Mouse (Mus musculus) cerebellum, adult 8-10 months (tissue): ENCODE measurements around the gene Olfr605.
"Not testable (repeated sequence)": the region's sequence is repeated elsewhere in the genome, so short reads cannot be mapped to it uniquely, and the experiment has no call there.

Experiments
- DNase-seq: peaks from one replicate; pipeline ENCODE4 v3.0.0; 2022

The Olfr605 gene

GRCm38 (mm10) chr7:103445339-103445738 lies at the start of gene Olfr605:
Olfr605 (minus strand) TSS chr7:103445439.
- DNase-seq: no peak

GRCm38 (mm10) chr7:103477106-103477505 lies 31.9 kb upstream of the Olfr605 start:
- not testable (repeated sequence) for DNase-seq

DNA sequence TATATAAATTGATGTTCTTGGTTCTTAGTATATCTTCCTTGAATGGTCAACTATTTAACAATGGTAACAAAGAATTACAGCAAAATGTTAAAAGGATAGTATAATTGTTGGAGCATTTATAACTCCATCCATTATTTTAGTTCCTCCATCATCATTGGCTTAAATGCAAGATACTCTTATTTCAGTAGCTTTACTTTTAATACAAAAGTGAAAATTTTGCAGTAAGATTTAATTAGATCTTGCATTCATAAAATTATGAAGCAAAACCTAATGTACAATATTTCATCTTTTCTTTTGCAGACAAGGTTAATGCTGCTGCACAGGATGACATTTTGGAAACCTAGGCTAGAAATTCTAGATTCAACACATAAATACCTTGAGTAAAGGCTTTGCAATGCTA lies 24.3 kb upstream of the Olfr605 start, which contains the start of gene Olfr608:
Gene Olfr608 (plus strand): TSS at position 301 of the 400 bp plus-strand sequence.
- DNase-seq: no peak

GRCm38 (mm10) chr7:103460590-103460989 lies 15.4 kb upstream of the Olfr605 start:
- DNase-seq: no peak

GRCm38 (mm10) chr7:103448746-103449145 lies 3.5 kb upstream of the Olfr605 start, which contains the start of gene Olfr606:
Olfr606 (plus strand) TSS chr7:103449046.
- no peak for DNase-seq

DNA sequence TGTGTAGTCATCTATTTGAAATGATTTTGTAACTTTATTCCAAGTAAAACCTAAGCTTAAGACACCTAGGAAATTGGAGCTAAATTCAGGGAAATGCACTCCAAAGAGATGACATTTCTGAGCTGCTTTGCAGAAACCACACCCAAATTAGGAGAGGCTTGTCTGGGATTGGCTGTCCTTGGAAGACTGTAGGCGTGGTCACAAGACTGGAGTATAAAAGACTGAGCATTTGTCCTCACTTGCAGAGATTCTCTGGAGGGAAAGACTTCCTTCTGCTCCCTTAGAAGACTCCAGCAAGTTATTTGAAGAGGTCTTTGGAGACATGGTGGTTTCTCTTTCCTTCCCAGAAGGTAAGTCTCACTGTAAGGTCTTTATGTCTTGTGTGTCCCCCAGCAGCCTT lies 30.5 kb downstream of the Olfr605 start, which contains the start of gene Usp17lc:
Gene Usp17lc (plus strand): TSS at position 301 of the 400 bp plus-strand sequence.
- DNase-seq: not testable (repeated sequence)

DNA sequence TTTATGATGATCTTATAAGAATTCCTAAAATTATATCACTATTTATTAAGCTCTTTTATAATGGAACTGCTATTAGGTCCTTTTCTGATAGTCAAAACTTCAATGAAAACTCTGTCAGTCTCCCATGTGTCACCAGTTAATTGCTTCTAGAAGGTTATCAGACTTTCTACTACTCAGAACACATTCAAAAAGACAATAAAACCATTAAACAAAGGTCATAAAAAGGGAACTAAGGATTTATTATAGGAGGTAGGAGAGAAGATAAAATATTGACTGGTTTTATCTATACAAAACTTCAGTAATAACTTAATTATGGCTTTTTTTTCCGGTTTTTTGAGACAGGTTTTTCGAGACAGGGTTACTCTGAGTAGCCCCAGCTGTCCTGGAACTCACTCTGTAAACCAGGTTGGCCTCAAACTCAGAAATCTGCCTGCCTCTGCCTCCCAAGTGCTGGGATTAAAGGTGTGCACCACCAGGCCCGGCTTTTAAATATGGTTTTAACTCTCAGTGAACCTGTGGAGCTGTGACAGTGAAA lies 38.7 kb downstream of the Olfr605 start:
- DNase-seq: not testable (repeated sequence)

DNA sequence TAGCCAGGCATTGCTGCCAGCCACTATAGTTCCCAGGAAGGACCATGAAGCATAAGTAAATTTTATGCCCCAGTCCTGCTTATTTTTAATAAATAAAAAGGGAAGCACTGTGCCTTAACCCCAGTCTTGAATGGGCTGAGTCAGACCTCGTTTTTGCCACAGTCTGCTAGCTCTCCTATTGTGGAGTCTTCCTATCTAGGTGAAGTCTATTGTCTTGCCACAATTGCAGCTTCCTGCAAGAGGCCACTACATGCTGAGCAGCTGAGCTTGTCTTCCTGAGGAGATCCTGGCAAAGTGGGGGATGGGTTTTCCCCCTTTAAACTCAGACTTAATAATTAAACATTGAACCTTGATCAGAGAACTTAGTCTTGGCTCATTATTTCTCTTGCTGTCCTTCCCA lies 46.3 kb downstream of the Olfr605 start:
- DNase-seq: no peak

DNA sequence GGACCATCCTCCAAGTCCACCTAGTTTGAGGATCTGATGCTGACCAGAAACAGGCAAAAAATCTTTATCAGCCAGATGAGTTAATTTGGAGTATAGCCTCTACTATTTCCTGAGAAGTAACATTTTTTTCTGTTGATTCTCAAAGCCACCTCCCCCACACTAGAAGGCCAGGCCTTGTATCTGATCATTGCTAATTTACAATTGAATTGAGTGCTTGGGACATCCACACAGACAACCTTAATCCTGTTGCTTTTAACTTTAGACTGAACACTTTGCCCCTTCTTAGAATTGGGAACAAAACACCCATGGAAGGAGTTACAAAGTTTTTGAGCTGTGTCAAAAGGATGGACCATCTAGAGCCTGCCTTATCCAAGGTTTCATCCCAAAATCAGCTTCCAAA lies 47.5 kb downstream of the Olfr605 start:
- DNase-seq: no peak
